Mouse (Mus musculus): ENCODE data around the gene Plxnc1. TPM values are rescaled to one million over a fixed set of nuclear protein-coding genes. Genes with fewer than 3 reads are reported as not detected.

Gene Plxnc1
- polyA plus RNA-seq, 1 experiment from 2014 or later: 1.3 TPM

DNA sequence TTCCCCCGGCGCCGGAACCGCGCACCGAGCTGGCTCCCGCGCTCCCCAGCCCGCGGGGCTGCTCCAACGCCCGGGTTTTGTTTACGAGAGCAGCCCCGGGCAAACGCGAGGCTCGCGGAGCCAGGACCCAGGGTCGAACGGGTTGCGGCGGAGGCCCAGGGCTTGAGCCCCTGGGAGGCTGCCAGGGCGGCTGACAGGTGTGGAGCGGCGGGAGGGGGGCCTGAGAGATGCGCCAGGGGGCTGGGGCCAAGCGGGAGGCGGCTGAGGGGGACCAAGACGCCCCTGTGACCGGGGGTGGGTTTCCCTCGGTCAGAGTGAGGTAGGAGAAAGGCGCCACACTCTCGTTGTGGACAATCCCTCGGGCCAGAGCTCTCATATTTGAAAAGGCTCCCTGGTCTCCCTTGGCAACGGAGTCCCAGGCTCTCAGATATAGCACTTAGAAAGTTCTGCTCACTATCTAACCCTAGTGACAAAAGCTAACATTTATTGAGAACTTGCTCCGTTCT is 624 bp upstream of the Plxnc1 start:
- Histone ChIP-seq H3K27me3 (replicated peaks; ENCODE audit: low read depth, poor library complexity, severe bottlenecking) (peaks cover 72% of the 10 kb centered on the region), H3K4me3 (peak overlapping the region; percentile 71), H3K36me3 (replicated peaks) (no peaks in the 10 kb centered on the region), H3K27ac (replicated peaks) (peak overlapping the region; percentile 87), H3K9me3 (no peaks in the 10 kb centered on the region), H3K4me1 (peaks cover 53% of the 10 kb centered on the region)
- WGBS: under 1% methylated on average over 36 of the region's 36 CpGs
- DNase-seq (ENCODE audit: low spot score): peak; percentile 74

DNA sequence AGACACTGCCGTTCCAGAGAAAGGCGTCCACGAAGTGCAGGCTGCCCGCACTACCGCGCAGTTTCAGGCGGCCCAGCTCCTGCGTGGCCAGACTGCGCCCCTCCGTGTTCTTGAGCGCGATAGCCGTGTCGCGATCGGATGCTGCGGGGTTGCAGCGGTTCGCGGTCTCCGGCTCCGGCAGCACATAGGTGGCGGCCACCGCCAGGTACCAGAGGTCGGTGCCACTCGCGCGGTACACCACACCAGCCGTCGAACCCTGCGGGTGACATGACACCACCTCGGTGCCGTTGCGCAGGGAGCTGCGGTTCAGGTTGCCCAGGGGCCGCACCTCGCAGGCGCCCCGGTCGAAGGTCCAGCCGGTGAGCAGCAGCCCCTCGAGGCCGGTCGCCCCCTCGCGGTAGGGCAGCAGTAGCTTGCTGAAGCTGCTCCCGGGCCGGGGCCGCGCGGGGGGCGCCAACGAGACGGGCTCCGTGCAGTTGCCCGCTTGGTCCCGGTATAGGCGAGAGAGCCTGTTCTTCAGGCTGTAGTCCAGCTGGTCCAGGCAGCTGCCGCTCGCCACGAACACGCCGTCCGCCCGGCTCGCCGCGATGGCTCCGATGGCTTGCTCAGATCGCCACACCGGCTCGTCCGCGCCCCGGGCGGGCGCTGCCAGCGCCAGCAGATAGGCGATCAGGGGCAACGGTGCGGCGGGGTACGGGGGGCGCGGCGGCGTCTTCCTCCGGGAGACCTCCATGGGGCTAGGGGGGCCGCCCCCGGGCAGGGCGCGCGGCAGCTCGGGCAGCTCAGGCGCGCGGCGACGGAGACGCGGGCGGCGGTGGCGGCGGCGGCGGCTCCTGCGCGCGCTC is 567 bp downstream of the Plxnc1 start:
- peak; percentile 78 for DNase-seq (ENCODE audit: low spot score)
- Histone ChIP-seq H3K36me3 (replicated peaks) (no peaks in the 10 kb centered on the region), H3K4me3 (peak overlapping the region; percentile 71), H3K27me3 (replicated peaks; ENCODE audit: low read depth, poor library complexity, severe bottlenecking) (peaks cover 81% of the 10 kb centered on the region), H3K27ac (replicated peaks) (peak overlapping the region; percentile 87), H3K4me1 (peaks cover 61% of the 10 kb centered on the region), H3K9me3 (no peaks in the 10 kb centered on the region)
- WGBS: under 1% methylated on average over 110 of the region's 110 CpGs

- Histone ChIP-seq H3K27me3 (replicated peaks; ENCODE audit: low read depth, poor library complexity, severe bottlenecking) (peaks cover 81% of the 10 kb centered on the region), H3K27ac (replicated peaks) (peak overlapping the region; percentile 87), H3K4me3 (peak overlapping the region; percentile 71), H3K36me3 (replicated peaks) (no peaks in the 10 kb centered on the region), H3K9me3 (no peaks in the 10 kb centered on the region), H3K4me1 (peaks cover 61% of the 10 kb centered on the region)
- WGBS: under 1% methylated on average over 26 of the region's 26 CpGs
- DNase-seq (ENCODE audit: low spot score): peak; percentile 64
Measured at GRCm38 (mm10) chr10:94943401-94943845, 1.2 kb downstream of the Plxnc1 start.

- H3K27me3 ChIP-seq (replicated peaks; ENCODE audit: low read depth, poor library complexity, severe bottlenecking): peaks cover 81% of the 10 kb centered on the region
- under 1% methylated on average over 17 of the region's 17 CpGs for WGBS
Measured at GRCm38 (mm10) chr10:94942449-94943041, 2.1 kb downstream of the Plxnc1 start.

DNA sequence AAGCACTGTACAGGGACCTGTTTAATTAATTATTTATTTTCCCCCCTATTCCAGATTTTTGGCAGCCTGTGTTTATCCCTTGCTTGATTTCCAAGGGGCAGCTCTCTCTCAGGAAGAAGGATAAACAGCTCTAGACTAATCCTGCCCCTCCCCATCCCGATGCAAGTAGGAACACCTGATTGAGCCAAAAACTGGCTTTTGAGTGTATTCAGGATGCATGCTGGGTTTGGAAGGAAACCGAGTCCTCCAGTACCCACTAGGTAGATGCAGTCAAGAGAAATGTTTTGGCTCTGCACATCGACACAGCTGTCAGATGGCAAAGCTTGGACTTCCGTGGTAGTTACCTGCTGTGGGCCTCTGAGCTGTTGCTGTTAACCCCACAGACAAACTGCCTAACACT is 3.1 kb downstream of the Plxnc1 start:
- 6% methylated on average over 4 of the region's 4 CpGs for WGBS
- Histone ChIP-seq H3K36me3 (replicated peaks) (no peaks in the 10 kb centered on the region), H3K27me3 (replicated peaks; ENCODE audit: low read depth, poor library complexity, severe bottlenecking) (peaks cover 76% of the 10 kb centered on the region), H3K4me1 (peaks cover 61% of the 10 kb centered on the region), H3K4me3 (peak overlapping the region; percentile 71), H3K9me3 (no peaks in the 10 kb centered on the region), H3K27ac (replicated peaks) (no peak overlapping the region)
- DNase-seq (ENCODE audit: low spot score): no peak

More at GRCm38 (mm10) chr10:94942449-94943041, 2.1 kb downstream of the Plxnc1 start:
- peak overlapping the region; percentile 69 for H3K27ac ChIP-seq (replicated peaks)
- DNase-seq (ENCODE audit: low spot score): peak; percentile 70
- peaks cover 61% of the 10 kb centered on the region for H3K4me1 ChIP-seq
- no peaks in the 10 kb centered on the region for H3K9me3 ChIP-seq
- H3K4me3 ChIP-seq: peak overlapping the region; percentile 71
- no peaks in the 10 kb centered on the region for H3K36me3 ChIP-seq (replicated peaks)

DNA sequence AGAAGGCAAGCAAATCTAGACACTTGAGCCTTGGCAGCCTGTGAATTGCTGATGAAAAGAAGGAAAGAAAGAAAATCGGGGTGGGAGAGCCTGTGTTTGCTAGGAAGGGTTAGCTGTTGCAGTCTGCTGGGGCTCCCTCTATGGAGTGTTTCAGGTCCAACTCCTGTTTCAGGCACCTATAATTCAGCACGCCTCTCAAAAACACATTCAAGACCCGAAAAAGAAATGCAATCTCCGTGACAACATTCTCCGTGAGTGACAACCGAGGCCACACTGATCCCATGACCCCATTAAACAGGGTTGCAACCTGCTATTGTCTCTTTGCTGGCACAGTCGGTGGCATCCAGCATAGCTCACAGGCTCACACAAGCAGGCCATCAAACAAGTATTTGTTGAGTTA is 3.8 kb downstream of the Plxnc1 start:
- Histone ChIP-seq H3K27ac (replicated peaks) (no peak overlapping the region), H3K4me1 (peaks cover 58% of the 10 kb centered on the region), H3K4me3 (no peak overlapping the region), H3K36me3 (replicated peaks) (no peaks in the 10 kb centered on the region), H3K27me3 (replicated peaks; ENCODE audit: low read depth, poor library complexity, severe bottlenecking) (peaks cover 69% of the 10 kb centered on the region), H3K9me3 (no peaks in the 10 kb centered on the region)
- WGBS: 11% methylated on average over 7 of the region's 7 CpGs
- DNase-seq (ENCODE audit: low spot score): no peak

DNA sequence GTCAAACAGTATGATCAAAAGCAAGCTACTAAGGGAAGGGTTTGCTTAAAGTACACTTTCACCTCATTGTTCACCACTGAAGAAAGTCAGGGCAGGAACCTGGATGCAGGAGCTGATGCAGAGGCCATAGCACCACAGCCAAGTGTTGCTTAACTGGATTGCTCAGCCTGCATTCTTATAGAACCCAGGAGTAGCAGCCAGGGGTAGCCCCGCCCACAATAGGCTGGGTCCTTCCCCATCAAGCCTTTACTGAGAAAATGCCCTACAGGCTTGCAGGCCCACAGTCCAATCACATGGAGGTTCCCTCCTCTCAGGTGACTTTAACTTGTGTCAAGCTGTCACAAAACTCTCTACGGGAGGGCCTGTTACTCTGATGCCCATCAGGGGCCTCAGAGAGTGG is 4.6 kb downstream of the Plxnc1 start:
- peaks cover 61% of the 10 kb centered on the region for H3K27me3 ChIP-seq (replicated peaks; ENCODE audit: low read depth, poor library complexity, severe bottlenecking)
- H3K4me1 ChIP-seq: peaks cover 51% of the 10 kb centered on the region
- H3K27ac ChIP-seq (replicated peaks): no peak overlapping the region
- no peak overlapping the region for H3K4me3 ChIP-seq
- H3K36me3 ChIP-seq (replicated peaks): no peaks in the 10 kb centered on the region
- no peak for DNase-seq (ENCODE audit: low spot score)
- WGBS: 20% methylated on average over 2 of the region's 2 CpGs
- no peaks in the 10 kb centered on the region for H3K9me3 ChIP-seq

DNA sequence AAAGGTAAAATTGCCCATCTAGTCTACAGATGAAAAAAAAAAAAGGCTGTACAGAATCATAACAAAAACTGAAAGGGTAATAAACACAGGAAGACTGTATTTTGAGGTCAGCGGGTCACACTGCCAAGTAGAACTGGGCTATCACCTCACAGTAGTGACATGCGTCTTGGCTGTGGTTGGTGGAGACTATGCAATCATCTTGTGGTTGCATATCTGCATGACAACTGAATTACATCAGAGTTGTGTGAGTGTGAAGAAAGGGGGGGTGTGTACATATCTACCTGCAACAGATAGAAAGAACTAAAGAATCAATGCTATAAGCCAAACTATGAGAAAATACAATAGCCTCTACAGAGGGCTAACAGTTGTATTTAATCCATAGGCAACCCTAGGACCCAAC is 5.7 kb downstream of the Plxnc1 start:
- Histone ChIP-seq H3K36me3 (replicated peaks) (no peaks in the 10 kb centered on the region), H3K4me3 (no peak overlapping the region), H3K9me3 (no peaks in the 10 kb centered on the region), H3K4me1 (peaks cover 44% of the 10 kb centered on the region), H3K27me3 (replicated peaks; ENCODE audit: low read depth, poor library complexity, severe bottlenecking) (peaks cover 53% of the 10 kb centered on the region), H3K27ac (replicated peaks) (no peak overlapping the region)
- no peak for DNase-seq (ENCODE audit: low spot score)
- 91% methylated on average over 2 of the region's 2 CpGs for WGBS

GRCm38 (mm10) chr10:94938320-94938719 is 6.3 kb downstream of the Plxnc1 start:
- H3K4me1 ChIP-seq: peaks cover 41% of the 10 kb centered on the region
- H3K27me3 ChIP-seq (replicated peaks; ENCODE audit: low read depth, poor library complexity, severe bottlenecking): peaks cover 48% of the 10 kb centered on the region
- no peaks in the 10 kb centered on the region for H3K36me3 ChIP-seq (replicated peaks)
- no peaks in the 10 kb centered on the region for H3K9me3 ChIP-seq
- no peak overlapping the region for H3K4me3 ChIP-seq
- no peak for DNase-seq (ENCODE audit: low spot score)
- WGBS: 91% methylated on average over 6 of the region's 6 CpGs
- no peak overlapping the region for H3K27ac ChIP-seq (replicated peaks)

DNA sequence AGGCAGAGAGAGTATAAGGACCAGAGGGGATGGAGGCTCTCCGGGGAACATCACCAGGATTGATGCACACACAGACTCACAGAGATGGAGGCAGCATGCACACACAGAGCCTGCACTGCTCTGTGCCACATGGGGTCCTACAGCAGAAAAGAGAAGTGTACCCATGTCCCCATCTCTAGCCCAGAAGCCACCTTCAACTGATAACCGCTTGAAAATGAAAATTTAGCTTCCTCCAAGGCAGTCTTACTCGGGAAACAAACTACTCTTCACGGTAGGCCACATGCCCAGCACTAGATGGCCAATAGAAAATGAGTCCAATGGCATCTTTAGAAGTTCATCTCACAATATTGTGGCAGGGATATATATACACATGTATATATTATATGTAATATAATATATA is 9.4 kb downstream of the Plxnc1 start:
- Histone ChIP-seq H3K4me3 (no peak overlapping the region), H3K27ac (replicated peaks) (no peak overlapping the region), H3K27me3 (replicated peaks; ENCODE audit: low read depth, poor library complexity, severe bottlenecking) (peaks cover 17% of the 10 kb centered on the region), H3K36me3 (replicated peaks) (no peaks in the 10 kb centered on the region), H3K9me3 (no peaks in the 10 kb centered on the region), H3K4me1 (peaks cover 19% of the 10 kb centered on the region)
- WGBS: 81% methylated on average over 4 of the region's 4 CpGs
- DNase-seq (ENCODE audit: low spot score): no peak

- Histone ChIP-seq H3K4me1 (peaks cover 11% of the 10 kb centered on the region), H3K9me3 (no peaks in the 10 kb centered on the region), H3K4me3 (no peak overlapping the region), H3K27me3 (replicated peaks; ENCODE audit: low read depth, poor library complexity, severe bottlenecking) (0 out of 2 replicates have a peak, but pooled peaks cover 8% of the 10 kb centered on the region), H3K36me3 (replicated peaks) (no peaks in the 10 kb centered on the region), H3K27ac (replicated peaks) (no peak overlapping the region)
- DNase-seq (ENCODE audit: low spot score): no peak
- WGBS: 88% methylated on average over 9 of the region's 9 CpGs
Measured at GRCm38 (mm10) chr10:94934151-94934614, 10.5 kb downstream of the Plxnc1 start.

- WGBS: 61% methylated on average over 9 of the region's 9 CpGs
- H3K27me3 ChIP-seq (replicated peaks; ENCODE audit: low read depth, poor library complexity, severe bottlenecking): 0 out of 2 replicates have a peak, but pooled peaks cover 1% of the 10 kb centered on the region
- H3K27ac ChIP-seq (replicated peaks): no peak overlapping the region
- no peak for DNase-seq (ENCODE audit: low spot score)
- peaks cover 12% of the 10 kb centered on the region for H3K4me1 ChIP-seq
- H3K9me3 ChIP-seq: no peaks in the 10 kb centered on the region
- no peak overlapping the region for H3K4me3 ChIP-seq
- no peaks in the 10 kb centered on the region for H3K36me3 ChIP-seq (replicated peaks)
Measured at GRCm38 (mm10) chr10:94931961-94932832, 12.4 kb downstream of the Plxnc1 start.
